Mouse (Mus musculus) kidney, postnatal 14 days (tissue): ENCODE data around the gene Thoc2.
"Not testable (repeated sequence)": the region's sequence is repeated elsewhere in the genome, so short reads cannot be mapped to it uniquely, and the experiment has no call there.

Source experiments
- DNase-seq: peaks from one replicate; pipeline ENCODE4 v3.0.0; 2022; ENCODE audit warnings: mixed read lengths

Thoc2 gene

DNA sequence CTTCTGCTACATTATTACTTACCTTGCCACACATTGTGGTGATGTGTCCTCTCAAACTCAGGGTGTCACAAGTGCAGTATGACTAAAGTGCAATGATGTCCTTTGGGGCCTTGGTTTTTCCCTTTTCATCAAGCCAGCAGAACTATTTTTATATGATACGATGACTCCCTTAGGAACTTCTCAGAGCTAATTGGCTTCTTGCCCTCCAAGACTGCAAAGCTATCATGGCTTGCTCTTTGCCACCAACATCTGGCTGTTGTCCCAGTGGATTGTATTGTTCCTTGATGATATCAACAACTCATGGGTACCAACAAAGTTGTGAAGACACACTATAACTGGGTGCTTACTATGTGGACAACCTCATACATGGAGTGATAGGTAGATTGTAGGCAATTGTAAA lies at the start of gene Thoc2:
Thoc2 (minus strand) TSS at position 101 of the 400 bp plus-strand sequence.
- no peak for DNase-seq

GRCm38 (mm10) chrX:41970096-41970495 lies 49.6 kb upstream of the Thoc2 start:
- no peak for DNase-seq

GRCm38 (mm10) chrX:41969341-41969740 lies 48.9 kb upstream of the Thoc2 start:
- DNase-seq = peak; percentile 10

- DNase-seq = peak; percentile 5
These were observed 36.7 kb upstream of the Thoc2 start for GRCm38 (mm10) chrX:41957161-41957560.

- no peak for DNase-seq
These were observed 21.4 kb upstream of the Thoc2 start for GRCm38 (mm10) chrX:41941840-41942239.

DNA sequence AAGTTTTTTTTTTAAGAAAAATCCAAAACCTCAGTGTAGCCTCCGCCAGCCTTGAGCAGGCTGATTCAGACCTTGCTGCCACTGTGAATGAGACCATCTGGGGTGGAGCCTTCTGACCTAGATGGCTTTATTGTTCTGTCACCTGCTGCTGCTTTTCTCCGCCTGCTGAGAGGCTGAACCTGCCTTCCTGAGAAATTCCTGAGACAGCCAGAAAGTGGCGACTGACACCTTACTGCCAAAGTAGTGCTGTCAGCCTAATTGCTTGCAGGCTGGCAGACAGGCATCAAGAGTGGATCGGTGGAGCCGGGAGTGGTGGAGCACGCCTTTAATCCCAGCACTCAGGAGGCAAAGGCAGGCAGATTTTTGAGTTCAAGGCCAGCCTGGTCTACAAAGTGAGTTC lies 11.3 kb upstream of the Thoc2 start:
- DNase-seq = not testable (repeated sequence)

DNA sequence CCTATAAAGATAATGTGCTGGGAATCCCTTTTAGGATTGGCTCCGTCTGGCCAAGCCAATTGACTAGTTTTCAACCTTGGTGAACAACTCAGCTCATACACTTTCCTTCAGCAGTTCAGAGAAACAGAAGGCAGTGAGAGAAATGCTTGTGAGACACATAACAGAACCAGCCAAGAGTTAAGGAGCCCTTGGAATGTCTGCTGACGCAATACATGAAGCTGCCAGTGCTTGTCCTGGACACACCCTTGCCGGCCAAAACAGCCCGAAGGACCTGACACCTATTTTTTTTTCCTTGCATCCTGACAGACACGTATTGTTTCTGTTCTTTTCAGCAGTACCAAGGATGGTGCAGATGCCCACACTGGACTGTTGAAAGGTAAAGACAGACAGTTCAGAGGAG lies 4.2 kb upstream of the Thoc2 start:
- no peak for DNase-seq

DNA sequence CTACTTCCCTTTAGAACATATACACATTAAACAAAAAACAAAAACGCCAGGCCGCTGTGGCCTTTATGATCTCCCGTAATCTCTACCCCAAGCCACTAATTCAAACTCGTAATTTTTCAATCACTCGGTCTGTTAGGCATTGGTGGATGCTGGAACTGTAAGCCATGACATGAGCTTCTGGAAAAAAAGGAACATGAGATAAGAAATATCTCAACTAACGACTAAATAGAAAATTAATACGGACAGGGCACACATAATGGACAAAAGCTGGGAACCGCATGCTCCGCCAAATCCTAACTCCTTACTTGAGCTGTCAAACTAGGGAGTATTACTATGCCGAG lies 8.4 kb downstream of the Thoc2 start:
- DNase-seq = no peak

DNA sequence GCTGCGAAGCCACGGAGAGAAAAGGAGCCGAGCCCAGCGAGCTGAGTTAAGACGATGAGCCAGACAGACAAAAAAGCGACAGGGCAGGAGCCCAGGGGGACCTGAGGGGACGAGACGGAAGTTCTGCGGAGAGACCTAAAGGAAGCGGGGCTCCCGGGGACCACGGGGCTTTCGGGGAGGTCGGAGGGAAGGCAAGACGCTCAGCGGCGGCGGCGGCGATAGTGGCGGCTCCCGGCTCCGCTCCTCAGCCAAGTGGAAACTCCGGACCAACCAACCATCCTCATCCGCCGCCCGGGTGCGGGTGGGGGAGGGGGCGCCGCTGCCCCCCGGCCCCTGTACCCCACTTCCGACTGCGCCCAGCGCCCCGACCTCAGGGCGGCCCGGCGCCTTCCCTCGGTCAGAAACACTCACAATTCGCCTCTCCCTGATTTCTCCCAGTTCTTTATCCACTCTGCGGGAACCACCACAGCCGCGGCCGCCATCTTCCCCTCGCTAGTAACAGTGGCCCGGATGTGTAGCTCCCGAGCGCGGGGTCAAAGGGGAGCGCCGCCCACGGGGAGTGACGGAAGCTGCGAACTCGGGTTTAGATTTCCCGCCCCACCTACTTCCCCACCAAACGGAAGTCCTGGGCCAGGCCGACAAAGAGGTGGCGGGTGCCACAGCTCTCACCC lies 8.9 kb downstream of the Thoc2 start:
- peak; percentile 92 for DNase-seq

- DNase-seq = peak; percentile 11
These were observed 9.5 kb downstream of the Thoc2 start for GRCm38 (mm10) chrX:41910981-41911380.

GRCm38 (mm10) chrX:41910471-41910870 lies 10.0 kb downstream of the Thoc2 start:
- no peak for DNase-seq

GRCm38 (mm10) chrX:41884759-41885505 lies 35.5 kb downstream of the Thoc2 start:
- no peak for DNase-seq

- no peak for DNase-seq
These were observed 43.9 kb downstream of the Thoc2 start for GRCm38 (mm10) chrX:41876581-41876980.

DNA sequence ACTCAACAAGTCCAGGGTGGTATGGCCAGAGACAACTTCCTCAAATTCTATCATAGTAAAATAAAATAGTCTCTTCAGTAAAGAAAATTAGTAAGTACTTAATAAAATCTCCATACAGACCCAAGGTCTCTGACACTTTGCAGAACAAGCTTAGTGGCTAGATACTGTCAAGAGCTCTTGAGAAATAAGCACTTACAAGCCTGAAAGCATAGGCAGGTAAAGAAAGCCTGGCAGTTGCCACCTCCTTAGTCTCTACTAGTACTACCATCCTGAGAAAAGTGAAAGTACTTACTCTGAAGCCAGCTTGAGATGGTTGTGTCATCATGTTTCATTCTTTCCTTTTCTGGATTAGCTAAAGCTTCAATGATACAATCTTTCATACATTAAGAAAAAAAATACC lies 82.7 kb downstream of the Thoc2 start:
- DNase-seq = no peak

DNA sequence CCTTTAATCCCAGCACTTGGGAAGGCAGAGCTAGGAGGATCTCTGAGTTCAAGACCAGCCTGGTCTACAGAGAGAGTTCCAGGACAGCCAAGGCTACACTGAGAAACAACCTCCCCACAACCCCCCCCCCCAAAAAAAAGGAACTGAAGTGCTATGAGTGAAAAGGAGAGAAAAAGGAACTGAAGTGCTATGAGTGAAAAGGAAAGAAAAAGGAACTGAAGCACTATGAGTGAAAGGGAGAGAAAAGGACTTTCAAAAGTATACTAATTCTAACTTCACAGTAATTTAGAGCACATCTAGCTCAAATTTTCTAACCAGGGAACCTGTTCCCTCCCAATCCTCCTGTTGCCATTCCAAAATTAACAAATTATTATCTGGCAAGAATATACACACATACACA lies 114.9 kb downstream of the Thoc2 start:
- no peak for DNase-seq

DNA sequence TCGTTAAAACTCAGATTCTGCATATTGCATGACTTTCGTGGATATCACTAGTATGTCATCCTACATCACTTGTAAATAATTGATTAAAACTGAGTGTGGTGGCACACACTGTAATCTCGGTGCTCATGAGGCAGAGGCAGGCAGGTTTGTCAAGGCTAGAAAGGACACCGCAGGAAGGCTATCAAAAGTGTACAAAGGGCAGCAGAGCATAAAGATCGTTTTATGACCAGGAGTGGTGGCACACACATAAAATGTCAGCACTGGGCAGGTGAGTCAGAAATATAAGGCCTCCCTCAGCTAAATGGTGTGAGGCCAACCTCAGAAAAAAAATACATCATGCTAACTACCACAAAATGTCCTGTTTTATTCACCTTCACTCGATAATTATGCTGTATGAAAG lies 127.2 kb downstream of the Thoc2 start:
- no peak for DNase-seq
